Mouse (Mus musculus) layer of hippocampus, adult 9-11 months (tissue): Measurements from ENCODE around the gene Jmjd1c.
A peak's percentile ranks its signal among the peaks of the same experiment; 100 is the strongest.

ENCODE experiments used
- DNase-seq: peaks from one replicate; pipeline ENCODE4 v3.0.0; 2022

The Jmjd1c gene

GRCm38 (mm10) chr10:67137437-67137836 lies 41.5 kb downstream of the Jmjd1c start:
- no peak for DNase-seq

- DNase-seq = no peak
Observed at GRCm38 (mm10) chr10:67143661-67144060, 47.7 kb downstream of the Jmjd1c start.

GRCm38 (mm10) chr10:67144269-67144668 lies 48.3 kb downstream of the Jmjd1c start:
- no peak for DNase-seq

- DNase-seq = no peak
Observed at GRCm38 (mm10) chr10:67145623-67146022, 49.7 kb downstream of the Jmjd1c start.

- DNase-seq = no peak
Observed at GRCm38 (mm10) chr10:67151766-67152165, 55.8 kb downstream of the Jmjd1c start.

GRCm38 (mm10) chr10:67154647-67155046 lies 58.7 kb downstream of the Jmjd1c start:
- DNase-seq = no peak

GRCm38 (mm10) chr10:67174049-67174448 lies 78.1 kb downstream of the Jmjd1c start:
- DNase-seq = no peak

GRCm38 (mm10) chr10:67176031-67176430 lies 80.1 kb downstream of the Jmjd1c start:
- no peak for DNase-seq

GRCm38 (mm10) chr10:67176932-67177331 lies 81.0 kb downstream of the Jmjd1c start:
- DNase-seq = no peak

- DNase-seq = no peak
Observed at GRCm38 (mm10) chr10:67177410-67177809, 81.5 kb downstream of the Jmjd1c start.

- no peak for DNase-seq
Observed at GRCm38 (mm10) chr10:67180021-67180420, 84.1 kb downstream of the Jmjd1c start.

GRCm38 (mm10) chr10:67180799-67181198 lies 84.9 kb downstream of the Jmjd1c start:
- DNase-seq = no peak

GRCm38 (mm10) chr10:67182651-67183050 lies 86.7 kb downstream of the Jmjd1c start:
- DNase-seq = no peak

GRCm38 (mm10) chr10:67183086-67183485 lies 87.2 kb downstream of the Jmjd1c start:
- DNase-seq = no peak

- DNase-seq = no peak
Observed at GRCm38 (mm10) chr10:67184441-67185070, 88.6 kb downstream of the Jmjd1c start.

- peak; percentile 92 for DNase-seq
Observed at GRCm38 (mm10) chr10:67185491-67186081, 89.7 kb downstream of the Jmjd1c start.

- no peak for DNase-seq
Observed at GRCm38 (mm10) chr10:67186489-67186888, 90.6 kb downstream of the Jmjd1c start.

- no peak for DNase-seq
Observed at GRCm38 (mm10) chr10:67187001-67187453, 91.1 kb downstream of the Jmjd1c start.

- no peak for DNase-seq
Observed at GRCm38 (mm10) chr10:67187952-67188351, 92.0 kb downstream of the Jmjd1c start.

- no peak for DNase-seq
Observed at GRCm38 (mm10) chr10:67189057-67189456, 93.1 kb downstream of the Jmjd1c start.

GRCm38 (mm10) chr10:67190261-67190660 lies 94.3 kb downstream of the Jmjd1c start:
- DNase-seq = peak; percentile 42

GRCm38 (mm10) chr10:67192366-67192765 lies 96.4 kb downstream of the Jmjd1c start:
- no peak for DNase-seq

GRCm38 (mm10) chr10:67193003-67193652 lies 97.2 kb downstream of the Jmjd1c start:
- DNase-seq = no peak

- DNase-seq = no peak
Observed at GRCm38 (mm10) chr10:67194046-67194445, 98.1 kb downstream of the Jmjd1c start.
